Mouse (Mus musculus) spleen, adult 10 weeks (tissue): ENCODE measurements around the gene Trim42. TPM values are rescaled to one million over a fixed set of nuclear protein-coding genes. Genes with fewer than 3 reads are reported as not detected.

Source experiments
- polyA plus RNA-seq: library from polyadenylated mRNA; stranded (reverse); fragments of 350-450 nt; fragmentation: Illumina TruSeq; extraction: RNeasy Lipid Tissue Mini Kit (QIAGEN cat#74804); gene quantifications from one replicate; pipeline ENCODE4 v1.2.3, GENCODE M21; 2015; ENCODE audit warnings: low replicate concordance; ENCODE audit not compliant: insufficient read depth

Trim42 gene
- polyA plus RNA-seq: not detected

GRCm38 (mm10) chr9:97369591-97369990, at the start of gene Trim42:
TSS of gene Trim42 (minus strand) at chr9:97369958.

